Mouse (Mus musculus) kidney, adult 2 months (tissue): Measurements from ENCODE around the gene Tbc1d32.
A peak's percentile ranks its signal among the peaks of the same experiment; 100 is the strongest.

ENCODE experiments used
- CTCF ChIP-seq: fragments of 200-500 bp; conservative IDR thresholded peaks from 2 replicates; pipeline ENCODE4 v1.5.1; 2011; ENCODE audit warnings: low read depth, mild to moderate bottlenecking, control low read depth, low read length, moderate library complexity, mixed read lengths; ENCODE audit not compliant: insufficient read depth, insufficient read length
- POLR2A ChIP-seq: fragments of 200-500 bp; IDR thresholded peaks from one replicate; pipeline ENCODE4 v1.6.1; 2011; ENCODE audit warnings: low read depth, low read length, control low read depth

DNA sequence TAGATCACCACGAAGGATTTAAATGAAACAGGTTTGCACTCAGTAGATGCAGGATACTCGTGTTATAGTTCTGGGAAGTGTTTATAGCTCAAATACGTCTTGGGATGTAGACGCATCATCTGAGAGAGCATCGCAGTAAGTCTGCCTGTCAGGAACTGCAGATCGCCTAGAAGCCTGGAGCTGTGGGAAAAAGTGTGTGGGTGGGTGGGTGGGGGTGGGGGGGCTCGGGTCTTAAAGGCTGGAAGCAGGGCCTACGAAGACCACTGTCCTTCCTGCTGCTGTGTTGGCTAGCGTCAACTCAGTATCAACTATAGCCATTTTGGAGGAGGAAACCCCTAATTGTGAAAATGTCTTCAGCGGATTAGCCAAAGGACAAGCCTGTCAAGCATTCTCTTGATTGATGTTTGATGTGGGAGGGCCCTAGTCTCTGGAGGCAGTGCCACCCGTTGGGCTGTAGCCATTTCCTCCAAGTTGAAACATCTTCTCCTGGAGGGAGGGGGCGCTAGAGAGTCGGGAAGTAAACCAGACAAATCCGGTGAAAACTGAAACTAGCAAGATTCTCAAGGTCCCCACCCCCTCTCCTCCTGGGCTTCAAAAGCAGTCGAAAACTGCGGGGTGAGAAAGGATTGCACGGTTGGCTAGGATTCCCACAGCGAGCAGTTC lies 122.0 kb downstream of the Tbc1d32 start, which contains the start of gene Msl3l2:
- TF ChIP-seq POLR2A (no peak), CTCF (peak; percentile 67)
